Comparison of ENCODE assay signal across 10 mouse cellular contexts in the genomic region with DNA sequence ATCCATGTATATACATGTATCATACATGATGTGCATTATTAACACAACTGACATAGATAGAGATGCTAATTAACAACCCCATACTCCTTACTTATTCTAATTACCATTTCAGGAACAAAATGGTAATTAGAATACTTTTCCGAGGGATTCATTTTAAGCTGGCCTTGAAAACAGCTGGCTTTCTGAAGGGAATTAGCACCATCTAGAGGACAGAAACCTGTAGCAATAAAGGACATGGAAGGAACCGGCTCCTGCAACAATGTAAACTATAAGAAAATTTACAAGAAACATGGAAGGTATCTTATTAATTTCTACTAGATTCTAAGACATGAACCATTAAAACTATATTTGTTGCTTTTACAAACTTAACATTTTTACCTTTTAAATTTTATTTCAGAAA. TPM values are rescaled to one million over a fixed set of nuclear protein-coding genes. Genes with fewer than 3 reads are reported as not detected.
DNase-seq lines count a peak whose midpoint lies in the region; ATAC-seq and TF ChIP-seq lines count a peak whose summit lies in the region.
"Had no signal": no experiment of that assay in that cellular context is flagged by ENCODE, and none has a peak within 500 bp of the region (broad histone marks: within the 10 kb centered on the region; RNA-seq: fewer than 3 reads in every experiment).

No protein-coding gene starts in this region.

- intact Hi-C loops in heart, postnatal 25 days (cut with DNase I), result loop anchor here (5.0 kb wide), 3 partner anchors 81 to 321 kb away; no protein-coding TSS in a partner anchor

- H3K4me3 ChIP-seq in stomach, postnatal 0 days (ENCODE audit: low read depth, low read length), result no peak overlapping the region
- no peak overlapping the region for H3K4me3 ChIP-seq in neural tube, embryonic 15.5 days (replicated peaks)
- H3K4me3 ChIP-seq: embryonic facial prominence, embryonic 15.5 days had no signal

- no peak overlapping the region for H3K9ac ChIP-seq in stomach, postnatal 0 days (ENCODE audit: low read length)
- H3K9ac ChIP-seq in neural tube, embryonic 15.5 days (replicated peaks), result no peak overlapping the region
- H3K9ac ChIP-seq: embryonic facial prominence, embryonic 15.5 days had no signal

- H3K36me3 ChIP-seq in stomach, postnatal 0 days (ENCODE audit: control insufficient read depth, insufficient read depth, low read length), result no peaks in the 10 kb centered on the region
- peaks cover 10% of the 10 kb centered on the region for H3K36me3 ChIP-seq in neural tube, embryonic 15.5 days

- no peaks in the 10 kb centered on the region for H3K4me1 ChIP-seq in stomach, postnatal 0 days (replicated peaks; ENCODE audit: control insufficient read depth, insufficient read depth)
- H3K4me1 ChIP-seq in neural tube, embryonic 15.5 days, result no peaks in the 10 kb centered on the region; the same call in 1 of the 2 replicates
- H3K4me1 ChIP-seq: embryonic facial prominence, embryonic 15.5 days had no signal

- no peak overlapping the region for H3K27ac ChIP-seq in stomach, postnatal 0 days (replicated peaks)
- H3K27ac ChIP-seq in neural tube, embryonic 15.5 days (replicated peaks), result no peak overlapping the region
- H3K27ac ChIP-seq: embryonic facial prominence, embryonic 15.5 days had no signal

- no peak for ATAC-seq in stomach, postnatal 0 days (ENCODE audit: low FRiP score, low TSS enrichment)
- ATAC-seq in neural tube, embryonic 15.5 days (ENCODE audit: low FRiP score), result no peak

- no peak overlapping the region for H3K4me2 ChIP-seq in stomach, postnatal 0 days (replicated peaks; ENCODE audit: low read depth)
- H3K4me2 ChIP-seq in neural tube, embryonic 15.5 days, result no peak overlapping the region
- H3K4me2 ChIP-seq: embryonic facial prominence, embryonic 15.5 days had no signal

- WGBS in stomach, postnatal 0 days, result 7% methylated on average over 2 of the region's 2 CpGs
- WGBS in neural tube, embryonic 15.5 days, result 4% methylated on average over 2 of the region's 2 CpGs

- peak; percentile 85 for TF ChIP-seq CTCF in stomach, postnatal 0 days (IDR thresholded peaks at IDR 0.05; ENCODE audit: low read depth)

- H3K9me3 ChIP-seq in stomach, postnatal 0 days (ENCODE audit: control insufficient read depth, low read length), result no peaks in the 10 kb centered on the region
- no peaks in the 10 kb centered on the region for H3K9me3 ChIP-seq in neural tube, embryonic 15.5 days (replicated peaks)
- H3K9me3 ChIP-seq: embryonic facial prominence, embryonic 15.5 days had no signal

- TF ChIP-seq EP300 in stomach, postnatal 0 days (optimal IDR thresholded peaks at IDR 0.05), result no peak

- H3K27me3 ChIP-seq in stomach, postnatal 0 days (ENCODE audit: control insufficient read depth, insufficient read depth, low read length), result no peaks in the 10 kb centered on the region
- H3K27me3 ChIP-seq in neural tube, embryonic 15.5 days (replicated peaks), result no peaks in the 10 kb centered on the region
- H3K27me3 ChIP-seq: embryonic facial prominence, embryonic 15.5 days had no signal

- DNase-seq in heart, postnatal 4 days, result peak; percentile 25
- DNase-seq in heart, postnatal 25 days (ENCODE audit: low spot score), result no peak
- DNase-seq in right cerebral cortex, adult 2 months (ENCODE audit: low spot score in 2 of 2), result peak; percentile 18 to 43
- DNase-seq in right cerebral cortex, postnatal 36 days (ENCODE audit: low spot score in 2 of 2), result no peak
- peak; percentile 17 for DNase-seq in c-Kit-positive CD71-positive TER-119-positive erythroid progenitor cells, embryonic 14.5 days (ENCODE audit: low spot score)
- DNase-seq in stomach, postnatal 0 days (ENCODE audit: low spot score), result no peak
- no peak for DNase-seq in neural tube, embryonic 10.5 days (ENCODE audit: extremely low spot score, low spot score)

RNA-seq across cellular contexts. Expression of a gene that starts 7.5 kb away (rescaled TPM):
- total RNA-seq in heart, postnatal 4 days (2021), result 1 to 10 TPM; 6.1 to 6.2 TPM
- 1 to 10 TPM; 5.6 to 6.4 TPM for total RNA-seq in heart, postnatal 25 days (2021)
- 6.4 and 7.3 TPM in 2 replicates for polyA plus RNA-seq in stomach, postnatal 0 days (2015; fragmentation: Nextera tagmentation; extraction: Ambion mirVana)
- 16.7 and 18.7 TPM in 2 replicates for polyA plus RNA-seq in neural tube, embryonic 15.5 days (2015; fragmentation: Nextera tagmentation; extraction: Ambion mirVana)

RNA-seq across cellular contexts. Expression of a gene that starts 9.0 kb away (rescaled TPM):
- under 1 TPM; 0.20 to 0.38 TPM for total RNA-seq in heart, postnatal 4 days (2021)
- total RNA-seq in heart, postnatal 25 days (2021), result under 1 TPM in 1 of 2 experiments, not detected in 1; 0.11 TPM
- 0.12 and 0.23 TPM in 2 replicates for polyA plus RNA-seq in stomach, postnatal 0 days (2015; fragmentation: Nextera tagmentation; extraction: Ambion mirVana)
- 0.36 and 0.49 TPM in 2 replicates for polyA plus RNA-seq in neural tube, embryonic 15.5 days (2015; fragmentation: Nextera tagmentation; extraction: Ambion mirVana)
- polyA plus RNA-seq: small intestine, adult 2 months had no signal

RNA-seq across cellular contexts. Expression of a gene that starts 46.7 kb away (rescaled TPM):
- total RNA-seq in heart, postnatal 4 days (2021), result 1 to 10 TPM; 1.2 to 1.8 TPM
- 1 to 10 TPM in 1 of 2 experiments, under 1 TPM in 1; 0.89 to 2.0 TPM for total RNA-seq in heart, postnatal 25 days (2021)
- 3.0 and 3.2 TPM in 2 replicates for polyA plus RNA-seq in stomach, postnatal 0 days (2015; fragmentation: Nextera tagmentation; extraction: Ambion mirVana)
- 4.3 and 4.7 TPM in 2 replicates for polyA plus RNA-seq in neural tube, embryonic 15.5 days (2015; fragmentation: Nextera tagmentation; extraction: Ambion mirVana)

Comparison
In these comparisons a context has a peak if more than half of its experiments do, and no peak if none do; other contexts are left out.
1. DNase-seq: peak in heart, postnatal 4 days (single experiment), right cerebral cortex, adult 2 months (2 of 2) and c-Kit-positive CD71-positive TER-119-positive erythroid progenitor cells, embryonic 14.5 days (single experiment); none in heart, postnatal 25 days (single experiment), right cerebral cortex, postnatal 36 days (0 of 2), stomach, postnatal 0 days (single experiment) and neural tube, embryonic 10.5 days (single experiment).